Mouse (Mus musculus) thymus, postnatal 25 days (tissue): ENCODE measurements around the gene Fam20a.

Experiments
- DNase-seq: peaks from one replicate; pipeline ENCODE4 v3.0.0; 2022

Fam20a gene

DNA sequence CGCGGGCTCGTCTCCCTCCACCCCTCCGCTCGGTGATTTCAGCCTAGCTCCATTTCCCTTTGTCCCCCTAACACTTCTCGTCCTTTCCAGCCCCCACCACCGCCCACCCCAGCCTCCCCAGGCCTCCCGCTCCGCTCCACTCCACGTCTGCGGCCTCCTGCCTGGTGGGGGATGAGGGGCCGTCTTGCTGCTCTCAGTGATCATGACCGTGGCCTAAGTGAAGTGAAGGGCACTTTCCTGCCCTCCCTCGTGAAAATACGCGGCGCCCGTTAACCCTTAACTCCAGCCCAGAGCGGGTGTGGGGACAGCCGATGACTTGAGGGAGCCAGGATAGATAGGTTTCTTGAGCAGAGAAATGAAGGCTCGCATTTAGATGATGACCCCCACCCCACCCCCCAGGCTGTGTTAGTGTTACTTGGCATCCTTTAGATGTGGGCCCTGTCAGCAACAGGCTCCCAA is 70.5 kb downstream of the Fam20a start:
- DNase-seq = no peak

DNA sequence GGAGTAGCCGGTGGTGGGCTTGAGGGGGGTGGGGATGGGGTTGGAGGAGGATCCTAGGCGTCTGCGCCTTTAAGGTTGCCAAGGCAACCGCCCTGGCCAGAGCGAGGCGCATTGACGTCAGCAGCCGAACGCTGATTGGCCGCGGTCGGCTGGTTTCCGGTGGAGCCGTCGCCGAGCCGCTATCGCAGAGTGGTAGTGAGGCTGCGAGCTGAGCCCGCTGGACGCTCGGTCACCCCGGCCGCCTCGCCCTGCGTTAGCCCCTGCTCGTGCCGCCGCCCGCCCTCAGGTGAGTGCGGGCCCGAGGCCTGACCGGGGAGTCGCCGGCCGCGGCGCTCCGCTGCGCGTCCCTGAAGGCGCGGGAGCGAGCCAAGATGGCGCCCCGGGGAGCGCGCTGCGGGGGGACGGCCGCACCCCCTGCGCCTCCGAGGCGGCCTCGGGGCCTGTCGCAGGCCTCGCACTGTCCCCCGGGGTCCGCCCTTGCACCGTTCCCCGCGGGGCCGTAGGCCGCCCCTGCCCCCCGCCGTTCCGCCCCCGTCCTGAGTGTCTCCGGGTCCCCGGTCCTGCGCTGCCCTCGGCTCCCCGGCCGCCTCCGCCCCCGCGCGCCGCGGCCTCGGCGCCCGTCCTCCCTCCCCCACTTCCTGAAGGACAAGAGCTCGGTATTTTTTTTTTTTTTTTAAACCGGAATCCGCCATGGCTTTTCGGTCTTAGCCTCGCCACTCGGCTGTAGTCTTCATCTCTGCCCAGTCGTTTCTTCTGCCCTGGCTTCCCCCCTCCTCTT is 71.1 kb downstream of the Fam20a start:
- peak; percentile 93 for DNase-seq

DNA sequence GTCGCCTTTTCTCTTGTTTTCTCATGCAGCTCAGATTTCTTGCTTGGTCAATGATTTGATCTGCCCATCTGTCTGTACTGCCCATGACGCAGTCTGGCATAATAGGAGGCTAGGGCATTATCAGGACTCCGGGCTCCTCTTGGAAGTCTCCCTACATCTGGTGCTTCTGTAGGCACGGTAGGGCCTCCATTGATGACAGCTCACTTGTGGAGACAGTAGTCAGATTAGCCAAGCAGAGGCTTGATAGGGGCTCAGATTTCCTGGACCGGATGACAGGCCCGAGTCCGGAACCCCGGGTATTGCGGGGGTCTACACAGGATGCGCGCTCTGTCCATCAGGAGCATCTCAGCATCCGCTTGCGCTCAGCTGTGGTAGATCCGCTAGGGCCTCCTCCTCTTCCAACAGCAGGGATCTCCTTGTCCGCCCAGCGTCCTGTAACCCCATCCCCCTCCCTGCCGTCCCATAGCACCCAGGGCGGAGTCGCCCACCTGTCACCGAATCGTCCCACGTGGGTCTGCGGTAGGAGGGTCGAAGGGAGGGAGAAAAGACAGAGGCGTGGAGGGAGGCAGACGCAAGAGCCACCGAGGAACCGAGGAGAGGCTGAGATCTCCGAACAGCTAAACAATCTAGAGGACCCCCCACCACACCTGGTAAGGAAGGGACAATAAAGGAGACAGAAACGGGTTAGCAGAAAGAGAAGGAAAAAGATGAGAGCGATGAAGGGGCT is 71.9 kb downstream of the Fam20a start:
- DNase-seq = peak; percentile 72

DNA sequence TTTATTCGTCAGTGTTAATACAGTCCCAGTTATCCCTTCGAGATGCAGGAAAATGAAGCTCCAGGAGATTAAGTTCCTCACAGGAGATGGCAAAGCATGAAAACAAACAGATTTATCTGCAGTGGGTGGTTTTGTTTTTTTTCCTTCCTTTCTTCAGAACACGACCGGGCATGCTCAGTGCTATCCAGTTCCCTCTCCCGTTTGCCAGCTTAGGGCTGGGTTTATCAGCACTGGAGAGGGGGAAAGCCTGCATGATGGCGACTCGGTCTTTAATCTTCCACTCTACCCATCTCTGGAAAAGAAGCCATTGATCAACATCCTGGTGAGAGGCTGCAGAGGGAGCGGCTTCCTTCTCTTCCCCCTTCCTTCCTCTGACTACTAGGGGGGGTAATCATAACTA is 72.9 kb downstream of the Fam20a start, which contains the start of gene Prkar1a:
Prkar1a (plus strand) TSS at position 200 of the 400 bp plus-strand sequence.
- DNase-seq = no peak

DNA sequence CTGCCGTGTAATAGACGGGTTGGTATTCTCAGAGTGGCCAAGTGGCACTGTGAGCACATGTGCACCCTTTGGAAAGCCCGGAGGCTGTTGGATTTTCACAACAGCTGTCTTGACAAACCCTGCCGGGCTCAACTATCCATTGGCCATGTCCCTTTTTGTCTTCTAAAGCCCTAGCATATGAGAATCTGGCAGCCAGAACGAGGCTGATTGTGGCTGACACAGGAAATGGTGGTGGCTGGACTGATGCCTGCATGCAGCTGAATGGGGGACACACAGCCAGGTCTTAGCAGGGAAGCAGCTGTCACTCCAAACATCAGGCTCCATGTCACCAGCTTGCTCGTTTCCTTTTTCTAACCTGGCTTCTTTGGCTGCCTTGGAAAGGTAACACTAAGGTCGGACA is 73.6 kb downstream of the Fam20a start:
- DNase-seq = no peak

DNA sequence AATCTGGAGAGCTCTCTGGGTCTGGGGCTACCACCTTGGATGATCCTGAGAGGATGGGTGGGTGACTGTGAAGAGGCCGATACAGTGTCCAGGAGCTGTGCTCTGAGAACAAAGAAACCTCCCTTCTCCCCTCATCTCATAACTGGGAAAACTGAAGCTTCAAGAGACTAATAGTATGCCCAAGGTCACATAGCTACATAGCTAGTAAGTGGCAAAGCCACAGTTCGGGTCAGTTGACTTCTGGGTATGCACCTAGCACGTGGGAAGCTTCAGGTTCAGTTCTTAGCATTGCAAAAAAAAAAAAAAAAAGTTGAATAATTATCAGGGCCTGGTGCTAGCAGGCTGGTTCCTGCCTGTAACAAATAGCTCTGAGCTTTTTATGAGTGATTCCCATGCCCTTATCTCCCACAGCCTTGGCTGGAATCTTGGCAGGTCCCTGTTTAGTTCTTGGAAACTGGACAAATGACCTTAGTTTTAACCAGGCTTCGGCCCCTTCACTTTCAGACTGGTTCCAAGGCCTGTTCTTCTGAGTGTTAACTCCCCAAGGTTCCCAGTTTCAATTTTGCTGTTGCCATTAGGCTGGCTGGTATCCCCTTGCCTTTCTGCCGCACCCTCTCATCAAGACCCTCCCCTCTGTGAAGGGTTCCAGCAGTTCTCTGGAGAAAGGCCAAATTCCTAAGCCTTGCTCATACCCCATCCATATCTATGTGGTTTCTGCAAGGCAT is 80.4 kb downstream of the Fam20a start:
- no peak for DNase-seq

DNA sequence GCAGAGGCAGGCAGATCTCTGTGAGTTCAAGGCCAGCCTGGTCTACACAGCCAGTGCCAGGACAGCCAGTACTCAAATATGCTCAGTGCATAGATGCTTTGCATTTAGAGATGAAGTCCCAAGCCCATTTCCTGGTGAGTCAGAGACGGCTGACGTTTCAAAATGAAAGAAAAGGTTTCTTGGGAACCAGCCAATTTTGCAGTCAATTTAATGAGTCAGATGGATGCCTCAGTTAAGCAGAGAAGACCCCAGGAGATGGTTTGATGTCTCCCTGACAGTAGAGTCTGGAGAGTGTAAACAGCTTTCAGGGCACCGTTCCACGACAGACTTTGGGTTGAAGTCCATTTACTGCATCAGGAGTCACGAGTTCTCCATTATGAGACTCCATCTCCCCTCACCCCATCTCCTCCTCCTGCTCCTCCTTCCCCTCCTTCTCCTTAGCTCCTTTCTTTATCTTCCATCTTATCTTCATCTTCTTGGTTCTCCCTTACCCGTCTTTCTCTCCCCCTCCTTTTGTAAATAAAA is 86.1 kb downstream of the Fam20a start:
- no peak for DNase-seq

DNA sequence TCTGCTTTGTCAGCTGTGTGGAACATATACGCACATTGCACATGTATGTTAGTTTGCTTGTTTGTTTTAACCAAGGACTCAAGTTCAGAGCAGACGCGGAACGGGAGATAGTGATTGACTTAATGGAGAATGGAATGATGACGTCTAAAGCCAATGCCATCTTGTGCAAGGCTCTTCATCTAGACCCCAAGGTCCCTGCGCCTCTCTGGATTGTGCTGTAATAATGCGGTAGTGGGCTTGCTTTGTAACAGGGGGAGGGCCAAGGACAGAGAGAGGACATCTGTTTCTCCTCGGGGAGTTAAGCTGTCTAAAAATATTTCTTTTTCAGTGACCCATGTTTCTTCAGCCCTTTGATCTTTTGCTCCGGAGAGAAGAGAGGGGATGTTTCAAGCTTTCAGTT is 87.2 kb downstream of the Fam20a start:
- DNase-seq = no peak

DNA sequence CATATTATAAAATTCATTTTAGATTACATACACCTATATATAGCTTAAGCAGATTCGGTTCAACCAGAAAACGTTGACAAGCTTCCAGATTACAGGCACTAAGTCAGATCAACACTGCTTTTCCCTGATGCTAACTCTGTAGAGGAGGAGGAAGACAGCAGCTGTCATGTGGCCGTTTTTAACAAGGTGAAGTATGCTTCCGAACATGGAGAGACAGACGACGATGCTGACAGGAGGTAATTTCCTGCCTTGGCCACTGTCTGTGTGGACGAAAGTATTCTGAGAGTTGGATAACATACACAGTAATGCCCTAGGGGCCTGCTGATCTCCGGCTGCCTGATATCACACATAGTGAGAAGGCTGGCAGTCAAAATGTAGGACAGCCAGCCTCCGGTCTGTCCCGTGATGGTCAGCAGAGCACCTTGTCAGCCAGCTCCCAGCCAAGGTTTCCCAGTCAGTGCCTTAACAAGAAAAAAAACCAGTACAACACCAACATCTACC is 93.0 kb downstream of the Fam20a start:
- no peak for DNase-seq

DNA sequence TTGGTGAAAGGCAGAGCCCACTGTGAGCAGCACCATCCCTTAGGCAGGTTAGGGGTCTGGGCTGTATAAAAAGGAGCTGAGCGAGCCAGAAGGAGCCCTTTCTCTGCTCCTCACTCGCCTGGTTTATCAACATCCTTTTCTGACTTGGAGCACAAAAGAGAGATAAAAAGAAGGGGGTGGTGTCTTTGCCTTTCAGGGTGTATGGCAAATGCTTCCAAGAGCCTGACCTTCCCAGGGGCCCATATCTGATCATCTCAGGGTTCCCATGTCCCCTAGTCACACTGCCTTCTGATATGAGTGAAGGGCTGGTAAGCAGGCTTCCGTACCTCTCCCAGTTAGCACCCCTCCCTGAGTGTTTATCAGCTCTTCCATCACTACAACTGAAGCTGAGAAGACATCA is 94.0 kb downstream of the Fam20a start:
- no peak for DNase-seq

DNA sequence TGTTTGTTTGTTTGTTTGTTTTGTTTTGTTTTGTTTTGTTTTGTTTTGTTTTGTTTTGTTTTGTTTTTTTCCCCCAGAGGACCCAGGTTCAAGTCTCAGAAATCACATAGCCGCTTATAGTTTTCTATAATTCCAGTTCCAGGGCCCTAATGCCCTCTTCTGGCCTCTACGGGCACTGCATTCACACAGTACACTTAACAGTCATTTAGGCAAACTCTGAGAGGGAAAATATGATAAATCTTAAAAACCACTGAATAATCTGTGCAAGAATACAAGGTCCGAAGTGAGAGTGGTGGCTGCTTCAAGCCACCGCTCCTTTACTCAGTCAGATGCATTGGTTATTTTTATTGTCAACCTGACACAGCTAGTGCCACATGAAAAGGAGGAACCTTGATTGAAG is 94.4 kb downstream of the Fam20a start:
- DNase-seq = peak; percentile 27

DNA sequence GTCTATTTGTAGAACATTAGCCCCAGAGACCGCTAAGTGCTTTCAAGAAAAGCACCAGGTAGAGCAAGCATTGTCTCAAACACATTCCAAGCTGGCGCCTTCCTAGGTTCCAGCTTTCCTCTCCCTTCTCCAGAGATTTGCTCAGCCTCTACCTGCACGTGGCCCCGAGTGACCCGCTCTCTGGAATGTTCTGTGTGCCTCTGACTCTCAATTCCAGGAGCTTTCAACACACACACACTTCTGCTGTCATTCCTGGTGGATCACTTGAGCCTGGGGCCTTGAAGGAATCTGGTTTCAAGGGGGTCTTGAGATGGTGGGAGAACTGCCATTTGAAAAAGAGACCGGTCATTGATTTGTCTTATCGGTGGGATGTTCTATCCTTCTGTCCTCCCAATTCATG is 98.8 kb downstream of the Fam20a start:
- no peak for DNase-seq

DNA sequence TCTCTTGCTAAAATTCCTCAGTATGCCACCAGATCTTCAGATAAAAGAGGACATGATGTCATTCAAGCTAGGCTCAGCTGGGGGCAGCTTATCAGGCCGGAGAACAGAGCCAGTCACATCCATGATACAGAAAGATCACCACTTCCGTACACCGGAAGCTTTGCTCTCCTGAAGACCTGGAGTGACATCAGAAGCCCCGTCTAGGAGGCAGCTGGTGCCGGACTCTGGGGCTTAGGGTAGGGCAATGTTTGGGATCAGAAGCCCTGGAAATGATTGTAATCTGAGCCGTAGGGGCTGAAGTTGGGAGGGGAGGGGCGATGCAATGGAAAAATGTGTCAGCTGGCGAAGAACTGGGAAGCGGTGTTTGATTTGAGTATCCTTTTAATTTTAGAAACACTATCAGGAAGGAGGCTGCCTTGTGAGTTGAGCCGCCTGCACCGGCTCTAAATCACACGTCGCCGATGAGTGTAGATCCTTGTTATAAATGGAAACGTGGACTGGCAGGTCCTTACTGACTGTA is 99.5 kb downstream of the Fam20a start:
- DNase-seq = no peak

DNA sequence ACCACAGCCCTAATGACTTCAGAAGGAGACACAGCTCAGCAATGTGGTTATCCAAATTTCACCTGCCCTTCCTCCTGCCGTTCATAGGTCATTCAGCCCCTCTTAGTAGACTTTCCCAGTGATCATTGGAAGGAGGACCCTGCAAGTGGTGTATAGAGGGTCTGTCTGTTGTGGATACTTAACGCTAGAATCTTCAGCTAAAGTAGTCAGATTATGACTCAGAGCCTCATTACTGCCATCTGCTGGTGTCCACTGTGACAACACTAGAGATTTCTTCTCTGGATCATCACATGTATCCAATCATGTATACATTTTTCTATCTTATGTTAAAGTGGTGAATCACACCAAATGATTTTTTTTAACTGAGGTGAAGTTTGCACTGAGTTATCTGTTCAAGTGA is 100.9 kb downstream of the Fam20a start:
- DNase-seq = peak; percentile 49

DNA sequence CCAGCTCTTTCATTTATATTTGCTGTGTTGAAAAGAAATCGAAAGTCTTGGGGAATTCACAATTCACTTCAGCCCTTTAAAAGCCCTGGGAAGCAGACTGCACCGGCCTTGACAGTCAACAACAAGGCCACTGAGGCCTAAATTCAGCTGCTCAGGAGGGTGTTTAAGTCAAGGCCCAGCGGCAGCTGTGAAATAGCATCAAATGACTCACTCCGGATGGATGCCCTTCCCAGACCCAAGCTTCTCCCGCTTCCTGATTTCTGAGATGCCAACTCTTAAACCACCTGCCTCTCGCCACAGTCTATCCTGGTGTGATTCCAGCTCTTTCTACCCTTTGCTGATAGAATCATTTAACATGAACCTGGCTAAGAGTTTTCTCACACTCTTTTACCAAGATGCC is 101.7 kb downstream of the Fam20a start:
- DNase-seq = no peak
